Mouse (Mus musculus): ENCODE measurements around the gene H3f3b. TPM values are rescaled to one million over a fixed set of nuclear protein-coding genes. Genes with fewer than 3 reads are reported as not detected.

The H3f3b gene
- polyA plus RNA-seq, 1 experiment: 161 TPM

GRCm38 (mm10) chr11:116049610-116050009 lies 21.8 kb upstream of the H3f3b start:
- 98% methylated on average over 2 of the region's 2 CpGs for WGBS
- no peak overlapping the region for H3K27ac ChIP-seq (ENCODE audit: insufficient read depth, low read length)
- no peaks in the 10 kb centered on the region for H3K4me1 ChIP-seq (ENCODE audit: control insufficient read depth, insufficient read depth, insufficient read length)
- peaks cover 57% of the 10 kb centered on the region for H3K36me3 ChIP-seq (ENCODE audit: control insufficient read depth, insufficient read depth, low read length)
- DNase-seq (ENCODE audit: low read depth in 1 of 2, low spot score in 2 of 2): no peak
- no peak overlapping the region for H3K4me3 ChIP-seq (ENCODE audit: extremely low read depth, insufficient read depth, insufficient read length)
- no peak for TF ChIP-seq POLR2A (IDR thresholded peaks at IDR 0.05; ENCODE audit: low read depth, low read length)
- no peak for TF ChIP-seq CTCF (IDR thresholded peaks at IDR 0.05; ENCODE audit: extremely low read depth, insufficient read depth, insufficient read length, insufficient replicate concordance)
- H3K27me3 ChIP-seq (ENCODE audit: control insufficient read depth, insufficient read depth, low read length): no peaks in the 10 kb centered on the region

- H3K27ac ChIP-seq (ENCODE audit: insufficient read depth, low read length): no peak overlapping the region
- peaks cover 32% of the 10 kb centered on the region for H3K36me3 ChIP-seq (ENCODE audit: control insufficient read depth, insufficient read depth, low read length)
- H3K27me3 ChIP-seq (ENCODE audit: control insufficient read depth, insufficient read depth, low read length): no peaks in the 10 kb centered on the region
- H3K4me3 ChIP-seq (ENCODE audit: extremely low read depth, insufficient read depth, insufficient read length): no peak overlapping the region
- WGBS: over 99% methylated on average over 6 of the region's 6 CpGs
- no peaks in the 10 kb centered on the region for H3K4me1 ChIP-seq (ENCODE audit: control insufficient read depth, insufficient read depth, insufficient read length)
- TF ChIP-seq CTCF (IDR thresholded peaks at IDR 0.05; ENCODE audit: extremely low read depth, insufficient read depth, insufficient read length, insufficient replicate concordance) (no peak), POLR2A (IDR thresholded peaks at IDR 0.05; ENCODE audit: low read depth, low read length) (no peak)
- no peak for DNase-seq (ENCODE audit: low read depth in 1 of 2, low spot score in 2 of 2)
Observed at GRCm38 (mm10) chr11:116045173-116045572, 17.4 kb upstream of the H3f3b start.

- WGBS: 95% methylated on average over 1 of the region's 1 CpGs
- Histone ChIP-seq H3K4me1 (ENCODE audit: control insufficient read depth, insufficient read depth, insufficient read length) (no peaks in the 10 kb centered on the region), H3K4me3 (ENCODE audit: extremely low read depth, insufficient read depth, insufficient read length) (no peak overlapping the region), H3K36me3 (ENCODE audit: control insufficient read depth, insufficient read depth, low read length) (peaks cover 24% of the 10 kb centered on the region), H3K27me3 (ENCODE audit: control insufficient read depth, insufficient read depth, low read length) (no peaks in the 10 kb centered on the region), H3K27ac (ENCODE audit: insufficient read depth, low read length) (no peak overlapping the region)
- no peak for DNase-seq (ENCODE audit: low read depth in 1 of 2, low spot score in 2 of 2)
- no peak for TF ChIP-seq CTCF (IDR thresholded peaks at IDR 0.05; ENCODE audit: extremely low read depth, insufficient read depth, insufficient read length, insufficient replicate concordance)
- TF ChIP-seq POLR2A (IDR thresholded peaks at IDR 0.05; ENCODE audit: low read depth, low read length): no peak
Observed at GRCm38 (mm10) chr11:116043286-116043685, 15.5 kb upstream of the H3f3b start.

GRCm38 (mm10) chr11:116042372-116043138 lies 14.8 kb upstream of the H3f3b start:
- WGBS: 83% methylated on average over 5 of the region's 5 CpGs
- H3K4me1 ChIP-seq (ENCODE audit: control insufficient read depth, insufficient read depth, insufficient read length): no peaks in the 10 kb centered on the region
- H3K4me3 ChIP-seq (ENCODE audit: extremely low read depth, insufficient read depth, insufficient read length): no peak overlapping the region
- no peak for TF ChIP-seq POLR2A (IDR thresholded peaks at IDR 0.05; ENCODE audit: low read depth, low read length)
- TF ChIP-seq CTCF (IDR thresholded peaks at IDR 0.05; ENCODE audit: extremely low read depth, insufficient read depth, insufficient read length, insufficient replicate concordance): no peak
- no peaks in the 10 kb centered on the region for H3K27me3 ChIP-seq (ENCODE audit: control insufficient read depth, insufficient read depth, low read length)
- H3K36me3 ChIP-seq (ENCODE audit: control insufficient read depth, insufficient read depth, low read length): peaks cover 20% of the 10 kb centered on the region
- DNase-seq (ENCODE audit: low read depth in 1 of 2, low spot score in 2 of 2): no peak
- H3K27ac ChIP-seq (ENCODE audit: insufficient read depth, low read length): no peak overlapping the region

GRCm38 (mm10) chr11:116041833-116042232 lies 14.1 kb upstream of the H3f3b start:
- Histone ChIP-seq H3K27ac (ENCODE audit: insufficient read depth, low read length) (no peak overlapping the region), H3K36me3 (ENCODE audit: control insufficient read depth, insufficient read depth, low read length) (peaks cover 20% of the 10 kb centered on the region), H3K27me3 (ENCODE audit: control insufficient read depth, insufficient read depth, low read length) (no peaks in the 10 kb centered on the region), H3K4me3 (ENCODE audit: extremely low read depth, insufficient read depth, insufficient read length) (no peak overlapping the region), H3K4me1 (ENCODE audit: control insufficient read depth, insufficient read depth, insufficient read length) (no peaks in the 10 kb centered on the region)
- WGBS: 99% methylated on average over 2 of the region's 2 CpGs
- no peak for TF ChIP-seq CTCF (IDR thresholded peaks at IDR 0.05; ENCODE audit: extremely low read depth, insufficient read depth, insufficient read length, insufficient replicate concordance)
- TF ChIP-seq POLR2A (IDR thresholded peaks at IDR 0.05; ENCODE audit: low read depth, low read length): no peak
- no peak for DNase-seq (ENCODE audit: low read depth in 1 of 2, low spot score in 2 of 2)

- Histone ChIP-seq H3K36me3 (ENCODE audit: control insufficient read depth, insufficient read depth, low read length) (peaks cover 16% of the 10 kb centered on the region), H3K4me1 (ENCODE audit: control insufficient read depth, insufficient read depth, insufficient read length) (no peaks in the 10 kb centered on the region), H3K4me3 (ENCODE audit: extremely low read depth, insufficient read depth, insufficient read length) (no peak overlapping the region), H3K27ac (ENCODE audit: insufficient read depth, low read length) (no peak overlapping the region), H3K27me3 (ENCODE audit: control insufficient read depth, insufficient read depth, low read length) (no peaks in the 10 kb centered on the region)
- no peak for DNase-seq (ENCODE audit: low read depth in 1 of 2, low spot score in 2 of 2)
- TF ChIP-seq CTCF (IDR thresholded peaks at IDR 0.05; ENCODE audit: extremely low read depth, insufficient read depth, insufficient read length, insufficient replicate concordance) (no peak), POLR2A (IDR thresholded peaks at IDR 0.05; ENCODE audit: low read depth, low read length) (no peak)
- 84% methylated on average over 6 of the region's 6 CpGs for WGBS
Observed at GRCm38 (mm10) chr11:116040593-116040992, 12.8 kb upstream of the H3f3b start.

- Histone ChIP-seq H3K36me3 (ENCODE audit: control insufficient read depth, insufficient read depth, low read length) (peaks cover 12% of the 10 kb centered on the region), H3K27me3 (ENCODE audit: control insufficient read depth, insufficient read depth, low read length) (no peaks in the 10 kb centered on the region), H3K4me1 (ENCODE audit: control insufficient read depth, insufficient read depth, insufficient read length) (no peaks in the 10 kb centered on the region), H3K4me3 (ENCODE audit: extremely low read depth, insufficient read depth, insufficient read length) (no peak overlapping the region), H3K27ac (ENCODE audit: insufficient read depth, low read length) (no peak overlapping the region)
- 87% methylated on average over 9 of the region's 9 CpGs for WGBS
- DNase-seq (ENCODE audit: low read depth in 1 of 2, low spot score in 2 of 2): no peak
- TF ChIP-seq POLR2A (IDR thresholded peaks at IDR 0.05; ENCODE audit: low read depth, low read length) (no peak), CTCF (IDR thresholded peaks at IDR 0.05; ENCODE audit: extremely low read depth, insufficient read depth, insufficient read length, insufficient replicate concordance) (no peak)
Observed at GRCm38 (mm10) chr11:116037826-116038225, 10.1 kb upstream of the H3f3b start.

Measured in spleen, adult 2 months (tissue).